Mouse (Mus musculus) embryonic fibroblast, embryonic 13.5 days (primary cell): ENCODE results near the gene Defb19. TPM values are rescaled to one million over a fixed set of nuclear protein-coding genes. Genes with fewer than 3 reads are reported as not detected.

Experiments
- H3K27ac ChIP-seq: 2 replicates; pipeline ENCODE4 v1.5.1; 2012; ENCODE audit warnings: low read length, control low read depth, inconsistent platforms; ENCODE audit not compliant: insufficient read depth
- H3K4me1 ChIP-seq: 2 replicates; pipeline ENCODE4 v1.6.1; 2011; ENCODE audit warnings: low read length; ENCODE audit not compliant: control insufficient read depth, insufficient read depth
- H3K4me3 ChIP-seq: 2 replicates; pipeline ENCODE4 v1.5.1; 2011; ENCODE audit warnings: mild to moderate bottlenecking, control low read depth, low read length; ENCODE audit not compliant: insufficient read depth
- CTCF ChIP-seq: IDR thresholded peaks from 2 replicates; pipeline ENCODE4 v1.5.1; 2011; ENCODE audit warnings: mild to moderate bottlenecking, control low read depth, low read length, moderate library complexity, borderline replicate concordance; ENCODE audit not compliant: insufficient read depth
- POLR2A ChIP-seq: IDR thresholded peaks from 2 replicates; pipeline ENCODE4 v1.6.1; 2011; ENCODE audit warnings: low read depth, mild to moderate bottlenecking, control low read depth, low read length, moderate library complexity
- polyA plus RNA-seq: library from polyadenylated mRNA; stranded (reverse); fragments of >200 nt; gene quantifications from 2 replicates; pipeline ENCODE4 v1.2.4, GENCODE M21; 2011; ENCODE audit warnings: low read depth; ENCODE audit not compliant: missing spikeins, insufficient read length

Gene Defb19
- polyA plus RNA-seq, 1 experiment, result not detected

GRCm38 (mm10) chr2:152617374-152617773 is 37.3 kb upstream of the Defb19 start:
- H3K27ac ChIP-seq, result no peak overlapping the region
- H3K4me3 ChIP-seq, result no peak overlapping the region
- no peaks in the 10 kb centered on the region for H3K4me1 ChIP-seq
- TF ChIP-seq POLR2A (no peak), CTCF (0 out of 2 replicates have a peak, but pooled peaks have one; percentile 6)

GRCm38 (mm10) chr2:152616470-152616869 is 36.4 kb upstream of the Defb19 start:
- no peaks in the 10 kb centered on the region for H3K4me1 ChIP-seq
- H3K4me3 ChIP-seq, result no peak overlapping the region
- TF ChIP-seq CTCF (no peak), POLR2A (no peak)
- no peak overlapping the region for H3K27ac ChIP-seq

DNA sequence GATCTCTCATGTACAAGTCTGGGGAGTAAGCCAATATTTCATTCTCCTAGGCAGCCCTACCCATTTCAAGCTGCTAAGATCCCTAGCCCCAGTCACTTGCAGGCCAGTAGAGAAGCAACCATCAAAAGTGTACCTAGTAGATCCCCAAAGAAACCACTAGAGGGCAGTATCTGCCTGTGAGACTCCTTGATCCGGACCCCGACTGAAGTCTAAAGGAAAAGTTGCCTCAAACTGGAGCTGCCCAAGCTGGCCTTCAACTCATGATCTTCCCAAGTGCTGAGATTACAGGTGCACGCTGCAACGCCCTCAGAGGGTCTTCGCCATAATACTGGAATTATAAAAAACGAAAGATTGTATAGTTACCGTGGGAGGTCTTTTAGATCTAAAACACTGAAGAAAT is 35.5 kb upstream of the Defb19 start:
- H3K27ac ChIP-seq, result no peak overlapping the region
- TF ChIP-seq POLR2A (no peak), CTCF (0 out of 2 replicates have a peak, but pooled peaks have one; percentile 3)
- H3K4me3 ChIP-seq, result no peak overlapping the region
- H3K4me1 ChIP-seq, result no peaks in the 10 kb centered on the region

GRCm38 (mm10) chr2:152612193-152612592 is 32.1 kb upstream of the Defb19 start:
- TF ChIP-seq CTCF (no peak), POLR2A (no peak)
- Histone ChIP-seq H3K27ac (no peak overlapping the region), H3K4me1 (no peaks in the 10 kb centered on the region; the same call in 1 of the 2 replicates), H3K4me3 (no peak overlapping the region)

- no peaks in the 10 kb centered on the region; the same call in 1 of the 2 replicates for H3K4me1 ChIP-seq
- no peak overlapping the region for H3K27ac ChIP-seq
- no peak overlapping the region for H3K4me3 ChIP-seq
- no peak for TF ChIP-seq CTCF
- no peak for TF ChIP-seq POLR2A
Measured at GRCm38 (mm10) chr2:152608719-152609118, 28.6 kb upstream of the Defb19 start.

- H3K4me1 ChIP-seq, result no peaks in the 10 kb centered on the region; the same call in 1 of the 2 replicates
- no peak overlapping the region for H3K27ac ChIP-seq
- TF ChIP-seq POLR2A, result no peak
- TF ChIP-seq CTCF, result no peak
- no peak overlapping the region for H3K4me3 ChIP-seq
Measured at GRCm38 (mm10) chr2:152607746-152608145, 27.6 kb upstream of the Defb19 start.

GRCm38 (mm10) chr2:152604057-152604456 is 23.9 kb upstream of the Defb19 start, which contains the start of gene Defb36:
Gene Defb36, plus strand, starts transcription at chr2:152604327.
- no peak within 1 kb of the TSS for H3K27ac ChIP-seq
- no peaks in the 10 kb centered on the region; the same call in 1 of the 2 replicates for H3K4me1 ChIP-seq
- TF ChIP-seq CTCF (no peak), POLR2A (no peak)
- H3K4me3 ChIP-seq, result no peak within 1 kb of the TSS

GRCm38 (mm10) chr2:152601275-152601960 is 21.3 kb upstream of the Defb19 start:
- no peak overlapping the region for H3K27ac ChIP-seq
- no peak overlapping the region for H3K4me3 ChIP-seq
- no peak for TF ChIP-seq POLR2A
- no peak for TF ChIP-seq CTCF
- H3K4me1 ChIP-seq, result no peaks in the 10 kb centered on the region

GRCm38 (mm10) chr2:152600076-152600475 is 20.0 kb upstream of the Defb19 start:
- Histone ChIP-seq H3K4me1 (no peaks in the 10 kb centered on the region), H3K27ac (no peak overlapping the region), H3K4me3 (no peak overlapping the region)
- TF ChIP-seq CTCF, result no peak
- TF ChIP-seq POLR2A, result no peak

GRCm38 (mm10) chr2:152599299-152599698 is 19.2 kb upstream of the Defb19 start, which contains the start of gene Defb45:
Gene Defb45, minus strand, starts transcription at chr2:152599399.
- Histone ChIP-seq H3K4me1 (no peaks in the 10 kb centered on the region), H3K27ac (no peak within 1 kb of the TSS), H3K4me3 (no peak within 1 kb of the TSS)
- TF ChIP-seq POLR2A (no peak), CTCF (no peak)
